Mouse (Mus musculus): Measurements from ENCODE around the gene Tfap4. TPM values are rescaled to one million over a fixed set of nuclear protein-coding genes. Genes with fewer than 3 reads are reported as not detected.
"Not testable (repeated sequence)": the region's sequence is repeated elsewhere in the genome, so short reads cannot be mapped to it uniquely, and the experiment has no call there.

The Tfap4 gene
- polyA plus RNA-seq, 1 experiment, result 8.3 TPM

DNA sequence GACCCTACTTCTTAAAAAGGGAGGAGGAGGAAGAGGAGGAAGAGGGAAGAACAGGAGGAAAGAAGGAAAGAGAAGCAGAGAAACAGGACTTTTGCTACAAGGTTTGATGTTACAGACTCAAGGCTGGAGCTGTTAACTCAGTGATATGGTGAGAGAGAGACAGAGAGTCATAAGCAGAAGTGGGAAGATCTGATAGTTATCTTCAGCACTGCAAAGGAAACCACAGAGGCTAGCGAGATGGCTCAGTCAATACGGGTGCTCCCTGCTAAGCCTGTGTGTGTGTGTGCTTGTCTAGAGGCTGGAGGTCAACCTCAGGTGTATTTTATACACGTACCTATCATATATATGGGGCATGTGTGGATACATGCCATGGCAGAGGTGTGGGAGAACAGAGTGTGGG, 24.2 kb upstream of the Tfap4 start:
- WGBS, result 67% methylated on average over 3 of the region's 3 CpGs
- TF ChIP-seq POLR2A (IDR thresholded peaks at IDR 0.05; ENCODE audit: low read depth, low read length), result no peak
- no peak for TF ChIP-seq CTCF (IDR thresholded peaks at IDR 0.05; ENCODE audit: extremely low read depth, insufficient read length, insufficient replicate concordance, low read depth, low read length)
- H3K36me3 ChIP-seq (ENCODE audit: control insufficient read depth, insufficient read depth, low read length), result no peaks in the 10 kb centered on the region

DNA sequence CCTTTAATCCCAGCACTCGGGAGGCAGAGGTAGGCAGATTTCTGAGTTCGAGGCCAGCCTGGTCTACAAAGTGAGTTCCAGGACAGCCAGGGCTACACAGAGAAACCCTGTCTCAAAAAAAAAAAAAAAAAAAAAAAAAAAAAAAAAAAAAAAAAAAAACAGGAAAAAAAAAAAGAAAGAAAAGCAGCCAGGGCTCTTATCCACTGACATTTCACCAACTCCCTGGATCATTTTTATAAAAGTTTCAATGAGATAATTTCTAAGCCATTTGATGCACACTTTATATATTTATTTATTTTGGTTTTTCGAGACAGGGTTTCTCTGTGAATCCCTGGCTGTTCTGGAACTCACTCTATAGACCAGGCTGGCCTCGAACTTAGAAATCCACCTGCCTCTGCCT, 21.5 kb upstream of the Tfap4 start:
- not testable (repeated sequence) for H3K27ac ChIP-seq (ENCODE audit: insufficient read depth, low read depth, low read length); H3K4me1 ChIP-seq (ENCODE audit: control insufficient read depth, insufficient read depth, insufficient read length, low read length); H3K36me3 ChIP-seq (ENCODE audit: control insufficient read depth, insufficient read depth, low read length); H3K4me3 ChIP-seq (ENCODE audit: low read depth, low read length); H3K27me3 ChIP-seq (ENCODE audit: control insufficient read depth, insufficient read depth, low read length)
- WGBS, result 81% methylated on average over 4 of the region's 4 CpGs

More for the DNA sequence above, 24.2 kb upstream of the Tfap4 start:
- Histone ChIP-seq H3K4me1 (ENCODE audit: control insufficient read depth, insufficient read depth, insufficient read length, low read length) (peaks cover 7% of the 10 kb centered on the region; the same call in 1 of the 2 replicates), H3K27me3 (ENCODE audit: control insufficient read depth, insufficient read depth, low read length) (no peaks in the 10 kb centered on the region), H3K4me3 (ENCODE audit: low read depth, low read length) (no peak overlapping the region), H3K27ac (ENCODE audit: insufficient read depth, low read depth, low read length) (peak overlapping the region; percentile 31; the same call in 1 of the 2 replicates)

DNA sequence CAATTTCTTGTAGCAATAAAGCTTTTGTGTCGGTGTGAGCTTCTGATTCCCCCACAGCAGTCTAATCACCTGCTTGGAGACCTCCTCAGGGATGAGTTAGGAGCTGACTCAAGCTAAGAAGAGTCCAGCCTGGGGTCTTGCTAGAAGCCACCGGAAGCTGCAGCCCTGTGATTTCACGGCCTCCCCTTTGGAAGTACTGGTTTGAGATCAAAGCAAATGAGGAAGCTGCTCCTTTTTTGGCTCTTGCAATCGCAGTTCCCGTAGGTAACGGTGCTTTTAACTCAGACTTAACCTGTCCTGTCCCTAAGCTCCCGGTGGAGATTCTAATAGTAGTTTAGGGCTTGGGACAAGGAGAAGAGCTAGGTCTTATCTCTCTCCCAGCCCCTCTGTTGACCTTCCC, 19.0 kb upstream of the Tfap4 start:
- Histone ChIP-seq H3K4me3 (ENCODE audit: low read depth, low read length) (no peak overlapping the region), H3K27ac (ENCODE audit: insufficient read depth, low read depth, low read length) (no peak overlapping the region), H3K36me3 (ENCODE audit: control insufficient read depth, insufficient read depth, low read length) (no peaks in the 10 kb centered on the region), H3K27me3 (ENCODE audit: control insufficient read depth, insufficient read depth, low read length) (no peaks in the 10 kb centered on the region), H3K4me1 (ENCODE audit: control insufficient read depth, insufficient read depth, insufficient read length, low read length) (no peaks in the 10 kb centered on the region)
- WGBS, result 54% methylated on average over 7 of the region's 7 CpGs
- no peak for TF ChIP-seq POLR2A (IDR thresholded peaks at IDR 0.05; ENCODE audit: low read depth, low read length)
- no peak for TF ChIP-seq CTCF (IDR thresholded peaks at IDR 0.05; ENCODE audit: extremely low read depth, insufficient read length, insufficient replicate concordance, low read depth, low read length)

DNA sequence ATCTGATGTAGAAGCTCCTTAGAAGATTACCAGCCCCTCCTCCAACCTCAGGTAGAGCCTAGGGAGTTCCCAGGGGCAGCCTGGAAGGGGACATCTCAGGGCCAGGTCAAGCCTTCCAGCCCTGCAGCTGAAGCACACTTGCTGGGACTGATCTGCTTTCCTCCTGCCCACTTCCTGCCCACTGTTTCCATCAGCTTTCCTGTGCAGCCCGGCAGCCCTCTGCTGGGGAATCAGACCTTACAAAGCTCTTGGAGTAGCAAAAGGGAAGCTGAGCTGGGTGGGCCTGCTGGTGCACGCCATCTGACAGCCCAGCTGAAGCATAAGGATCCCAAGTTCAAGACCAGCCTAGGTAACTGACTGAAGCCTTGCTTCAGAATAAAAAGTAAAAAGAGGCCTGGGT, 17.2 kb upstream of the Tfap4 start:
- no peaks in the 10 kb centered on the region for H3K36me3 ChIP-seq (ENCODE audit: control insufficient read depth, insufficient read depth, low read length)
- no peak overlapping the region for H3K27ac ChIP-seq (ENCODE audit: insufficient read depth, low read depth, low read length)
- WGBS, result 79% methylated on average over 2 of the region's 2 CpGs
- H3K4me1 ChIP-seq (ENCODE audit: control insufficient read depth, insufficient read depth, insufficient read length, low read length), result no peaks in the 10 kb centered on the region
- H3K27me3 ChIP-seq (ENCODE audit: control insufficient read depth, insufficient read depth, low read length), result no peaks in the 10 kb centered on the region
- TF ChIP-seq CTCF (IDR thresholded peaks at IDR 0.05; ENCODE audit: extremely low read depth, insufficient read length, insufficient replicate concordance, low read depth, low read length) (no peak), POLR2A (IDR thresholded peaks at IDR 0.05; ENCODE audit: low read depth, low read length) (no peak)
- H3K4me3 ChIP-seq (ENCODE audit: low read depth, low read length), result no peak overlapping the region

DNA sequence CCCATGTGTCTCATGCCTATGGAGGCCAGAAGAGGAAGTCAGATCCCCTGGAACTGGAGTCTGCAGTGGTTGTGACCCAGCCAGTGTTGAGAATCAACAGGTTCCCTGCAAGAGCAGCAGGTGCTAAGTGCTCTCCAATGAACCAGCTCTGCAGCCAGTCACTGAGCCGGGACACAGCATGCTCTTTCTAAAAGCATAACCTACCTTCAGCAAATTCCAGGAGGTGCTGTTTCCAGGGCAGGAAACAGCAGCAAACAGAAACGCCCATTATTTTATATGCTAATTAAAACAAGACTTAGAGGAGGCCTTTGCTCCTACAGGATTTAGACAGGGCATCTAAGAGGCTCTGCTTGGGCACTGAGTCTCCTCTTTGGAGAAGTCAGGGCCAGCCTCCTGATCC, 16.4 kb upstream of the Tfap4 start:
- H3K27ac ChIP-seq (ENCODE audit: insufficient read depth, low read depth, low read length), result no peak overlapping the region
- H3K36me3 ChIP-seq (ENCODE audit: control insufficient read depth, insufficient read depth, low read length), result no peaks in the 10 kb centered on the region
- H3K4me1 ChIP-seq (ENCODE audit: control insufficient read depth, insufficient read depth, insufficient read length, low read length), result no peaks in the 10 kb centered on the region
- no peaks in the 10 kb centered on the region for H3K27me3 ChIP-seq (ENCODE audit: control insufficient read depth, insufficient read depth, low read length)
- no peak overlapping the region for H3K4me3 ChIP-seq (ENCODE audit: low read depth, low read length)
- TF ChIP-seq POLR2A (IDR thresholded peaks at IDR 0.05; ENCODE audit: low read depth, low read length) (no peak), CTCF (IDR thresholded peaks at IDR 0.05; ENCODE audit: extremely low read depth, insufficient read length, insufficient replicate concordance, low read depth, low read length) (no peak)
- 59% methylated on average over 2 of the region's 2 CpGs for WGBS

DNA sequence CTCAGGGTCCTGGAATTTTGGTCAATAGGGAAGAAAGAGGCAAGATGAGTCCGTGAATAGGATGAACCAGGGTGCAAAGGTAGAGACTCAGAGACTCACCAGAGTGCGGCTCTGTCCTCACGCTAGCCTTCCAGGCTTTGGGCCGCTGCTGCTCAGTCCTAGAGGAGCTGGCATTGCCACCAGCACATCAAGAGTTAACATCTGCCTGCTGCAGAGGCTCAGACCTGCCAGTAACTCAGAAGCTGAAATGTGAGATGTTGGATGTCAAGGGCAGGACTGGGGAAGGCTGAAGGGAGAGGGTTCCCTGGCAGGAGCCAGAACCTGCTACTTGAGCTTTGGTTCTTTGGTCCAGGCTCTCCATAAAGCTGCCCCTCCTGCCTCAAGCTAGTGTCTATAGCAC, 11.1 kb upstream of the Tfap4 start:
- Histone ChIP-seq H3K36me3 (ENCODE audit: control insufficient read depth, insufficient read depth, low read length) (no peaks in the 10 kb centered on the region), H3K4me1 (ENCODE audit: control insufficient read depth, insufficient read depth, insufficient read length, low read length) (no peaks in the 10 kb centered on the region; the same call in 1 of the 2 replicates), H3K27me3 (ENCODE audit: control insufficient read depth, insufficient read depth, low read length) (no peaks in the 10 kb centered on the region), H3K27ac (ENCODE audit: insufficient read depth, low read depth, low read length) (no peak overlapping the region), H3K4me3 (ENCODE audit: low read depth, low read length) (no peak overlapping the region)
- TF ChIP-seq POLR2A (IDR thresholded peaks at IDR 0.05; ENCODE audit: low read depth, low read length) (no peak), CTCF (IDR thresholded peaks at IDR 0.05; ENCODE audit: extremely low read depth, insufficient read length, insufficient replicate concordance, low read depth, low read length) (no peak)
- 83% methylated on average over 4 of the region's 4 CpGs for WGBS

DNA sequence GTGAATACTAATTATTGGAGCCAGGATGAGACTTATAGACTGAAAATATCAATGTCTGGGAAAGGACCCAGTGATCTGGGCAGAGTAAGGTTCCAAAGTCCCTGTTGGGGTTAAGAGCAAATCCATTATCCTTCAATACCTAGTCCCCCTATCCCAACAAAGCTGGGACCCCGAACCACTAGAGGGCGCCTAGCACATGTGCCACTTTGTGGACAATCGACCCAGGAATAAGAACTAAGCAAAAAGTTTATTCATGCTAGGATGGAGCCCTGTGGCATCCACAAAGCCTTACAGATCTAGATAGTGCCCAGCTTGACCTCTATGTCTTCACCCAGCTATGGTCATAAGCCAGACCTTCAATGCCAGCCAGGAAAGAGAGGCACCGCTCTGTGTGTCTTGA, 8.3 kb upstream of the Tfap4 start:
- Histone ChIP-seq H3K4me1 (ENCODE audit: control insufficient read depth, insufficient read depth, insufficient read length, low read length) (no peaks in the 10 kb centered on the region; the same call in 1 of the 2 replicates), H3K4me3 (ENCODE audit: low read depth, low read length) (no peak overlapping the region), H3K27ac (ENCODE audit: insufficient read depth, low read depth, low read length) (no peak overlapping the region), H3K36me3 (ENCODE audit: control insufficient read depth, insufficient read depth, low read length) (no peaks in the 10 kb centered on the region), H3K27me3 (ENCODE audit: control insufficient read depth, insufficient read depth, low read length) (no peaks in the 10 kb centered on the region)
- no peak for TF ChIP-seq POLR2A (IDR thresholded peaks at IDR 0.05; ENCODE audit: low read depth, low read length)
- peak; percentile 93; the same call in 1 of the 2 replicates for TF ChIP-seq CTCF (IDR thresholded peaks at IDR 0.05; ENCODE audit: extremely low read depth, insufficient read length, insufficient replicate concordance, low read depth, low read length)
- 23% methylated on average over 4 of the region's 4 CpGs for WGBS
